Mouse (Mus musculus) lung, embryonic 14.5 days (tissue): ENCODE data around the gene Tceal9. TPM values are rescaled to one million over a fixed set of nuclear protein-coding genes. Genes with fewer than 3 reads are reported as not detected.
"Not testable (repeated sequence)": the region's sequence is repeated elsewhere in the genome, so short reads cannot be mapped to it uniquely, and the experiment has no call there.

Source experiments
- ATAC-seq: fragments of 200-750 bp; cut with Nextera tagmentation; 2 replicates; pipeline ENCODE4 v1.8.0; 2017; ENCODE audit warnings: mild to moderate bottlenecking, moderate TSS enrichment, moderate library complexity; ENCODE audit not compliant: insufficient read depth
- DNase-seq: peaks from one replicate; pipeline ENCODE4 v3.0.0-alpha.2; 2015
- H3K27ac ChIP-seq: fragments of 300-500 bp; sonication (generic); 2 replicates; pipeline ENCODE4 v1.5.1; 2014; ENCODE audit warnings: low read depth, mild to moderate bottlenecking, moderate library complexity
- H3K27me3 ChIP-seq: fragments of 300-500 bp; sonication (generic); 2 replicates; pipeline ENCODE4 v1.6.1; 2014; ENCODE audit warnings: low read length, control low read depth; ENCODE audit not compliant: insufficient read depth
- H3K36me3 ChIP-seq: fragments of 300-500 bp; sonication (generic); 2 replicates; pipeline ENCODE4 v1.6.1; 2014; ENCODE audit warnings: control low read depth; ENCODE audit not compliant: insufficient read depth
- H3K4me1 ChIP-seq: fragments of 300-500 bp; sonication (generic); 2 replicates; pipeline ENCODE4 v1.6.1; 2014; ENCODE audit warnings: antibody characterized with exemption, control low read depth; ENCODE audit not compliant: insufficient read depth
- H3K4me2 ChIP-seq: fragments of 300-500 bp; sonication (generic); 2 replicates; pipeline ENCODE4 v1.6.1; 2014; ENCODE audit warnings: mild to moderate bottlenecking
- H3K4me3 ChIP-seq: fragments of 300-500 bp; sonication (generic); 2 replicates; pipeline ENCODE4 v1.5.1; 2014; ENCODE audit warnings: low read depth, low read length
- H3K9ac ChIP-seq: fragments of 300-500 bp; sonication (generic); 2 replicates; pipeline ENCODE4 v1.6.1; 2014
- H3K9me3 ChIP-seq: fragments of 300-500 bp; sonication (generic); 2 replicates; pipeline ENCODE4 v1.6.1; 2016; ENCODE audit warnings: low read depth, low read length, control low read depth
- CTCF ChIP-seq: IDR thresholded peaks from 2 replicates; pipeline ENCODE4 v1.5.1; 2016; ENCODE audit warnings: antibody characterized with exemption, low read depth
- WGBS: fragments of 180-500 bp; shearing (Covaris S2); extraction: QIAGEN DNeasy Blood & Tissue Kit; methylation state at CpG from one replicate; pipeline ENCODE4 v1.1.7; 2014; 5-methylcytosine and 5-hydroxymethylcytosine counted together
- polyA plus RNA-seq: library from polyadenylated mRNA; unstranded; fragments of >200 nt; fragmentation: Nextera tagmentation; extraction: Ambion mirVana; gene quantifications from 2 replicates; pipeline ENCODE4 v1.2.1, GENCODE M21; 2014

The Tceal9 gene
- polyA plus RNA-seq, 1 experiment from 2014 or later = 592 TPM

GRCm38 (mm10) chrX:136252023-136252729 is 7.3 kb downstream of the Tceal9 start:
- Histone ChIP-seq H3K4me1 (no peaks in the 10 kb centered on the region), H3K4me2 (no peak overlapping the region), H3K9me3 (no peaks in the 10 kb centered on the region), H3K27ac (no peak overlapping the region), H3K9ac (no peak overlapping the region), H3K4me3 (no peak overlapping the region), H3K27me3 (no peaks in the 10 kb centered on the region), H3K36me3 (0 out of 2 replicates have a peak, but pooled peaks cover 3% of the 10 kb centered on the region)
- no peak for TF ChIP-seq CTCF
- ATAC-seq (no peak), DNase-seq (no peak)
- WGBS = 33% methylated on average over 6 of the region's 6 CpGs

- Histone ChIP-seq H3K36me3 (peaks cover 11% of the 10 kb centered on the region), H3K9ac (no peak overlapping the region), H3K9me3 (no peaks in the 10 kb centered on the region), H3K27ac (no peak overlapping the region), H3K27me3 (no peaks in the 10 kb centered on the region), H3K4me1 (no peaks in the 10 kb centered on the region), H3K4me3 (no peak overlapping the region), H3K4me2 (no peak overlapping the region)
- no peak for ATAC-seq
- TF ChIP-seq CTCF = no peak
- DNase-seq = no peak
- WGBS = 62% methylated on average over 5 of the region's 5 CpGs
Measured at GRCm38 (mm10) chrX:136267720-136268119, 22.8 kb downstream of the Tceal9 start.

- Histone ChIP-seq H3K4me2 (no peak overlapping the region), H3K36me3 (peaks cover 11% of the 10 kb centered on the region), H3K9me3 (no peaks in the 10 kb centered on the region), H3K27me3 (no peaks in the 10 kb centered on the region), H3K9ac (no peak overlapping the region), H3K27ac (no peak overlapping the region), H3K4me1 (no peaks in the 10 kb centered on the region), H3K4me3 (no peak overlapping the region)
- ATAC-seq (no peak), DNase-seq (no peak)
- WGBS = 53% methylated on average over 4 of the region's 4 CpGs
- no peak for TF ChIP-seq CTCF
Measured at GRCm38 (mm10) chrX:136268173-136268572, 23.3 kb downstream of the Tceal9 start.

- Histone ChIP-seq H3K36me3 (peaks cover 11% of the 10 kb centered on the region), H3K4me2 (peak within 1 kb of the TSS; percentile 55), H3K4me3 (peak within 1 kb of the TSS; percentile 45), H3K9ac (peak within 1 kb of the TSS; percentile 56)
- ATAC-seq = peak; percentile 97
- WGBS = 75% methylated on average over 4 of the region's 30 CpGs
- H3K4me1 ChIP-seq, H3K9me3 ChIP-seq, H3K27me3 ChIP-seq, H3K27ac ChIP-seq: not testable (repeated sequence)
- DNase-seq = peak; percentile 1
Measured at GRCm38 (mm10) chrX:136269743-136270392, 25.0 kb downstream of the Tceal9 start, which contains the start of gene Bex3. Gene Bex3, plus strand, starts transcription at chrX:136270253.

GRCm38 (mm10) chrX:136270393-136271111 is 25.7 kb downstream of the Tceal9 start:
- Histone ChIP-seq H3K9ac (peak overlapping the region; percentile 56), H3K4me2 (peak overlapping the region; percentile 55), H3K4me3 (peak overlapping the region; percentile 45), H3K36me3 (peaks cover 11% of the 10 kb centered on the region)
- H3K9me3 ChIP-seq, H3K27ac ChIP-seq, H3K4me1 ChIP-seq, H3K27me3 ChIP-seq: not testable (repeated sequence)
- ATAC-seq = peak; percentile 59
- WGBS = 0% methylated on average over 2 of the region's 60 CpGs
- peak; percentile 39 for DNase-seq

- TF ChIP-seq CTCF = no peak
- 14% methylated on average over 3 of the region's 3 CpGs for whole genome bisulfite sequencing
- Histone ChIP-seq H3K27me3 (no peaks in the 10 kb centered on the region), H3K27ac (no peak overlapping the region), H3K4me1 (no peaks in the 10 kb centered on the region), H3K4me3 (no peak overlapping the region), H3K9ac (no peak overlapping the region), H3K9me3 (no peaks in the 10 kb centered on the region), H3K4me2 (no peak overlapping the region), H3K36me3 (peaks cover 11% of the 10 kb centered on the region)
- DNase-seq (peak; percentile 53), ATAC-seq (no peak)
Measured at GRCm38 (mm10) chrX:136274542-136274941, 29.7 kb downstream of the Tceal9 start.

- Histone ChIP-seq H3K27ac (no peak overlapping the region), H3K27me3 (no peaks in the 10 kb centered on the region), H3K9me3 (no peaks in the 10 kb centered on the region), H3K4me3 (no peak overlapping the region), H3K9ac (no peak overlapping the region), H3K4me1 (no peaks in the 10 kb centered on the region), H3K36me3 (peaks cover 11% of the 10 kb centered on the region), H3K4me2 (no peak overlapping the region)
- WGBS = 33% methylated on average over 3 of the region's 3 CpGs
- no peak for ATAC-seq
- no peak for DNase-seq
- no peak for TF ChIP-seq CTCF
Measured at GRCm38 (mm10) chrX:136275386-136275785, 30.5 kb downstream of the Tceal9 start.
